12 mouse cellular contexts compared by ENCODE assay signal in the genomic region with DNA sequence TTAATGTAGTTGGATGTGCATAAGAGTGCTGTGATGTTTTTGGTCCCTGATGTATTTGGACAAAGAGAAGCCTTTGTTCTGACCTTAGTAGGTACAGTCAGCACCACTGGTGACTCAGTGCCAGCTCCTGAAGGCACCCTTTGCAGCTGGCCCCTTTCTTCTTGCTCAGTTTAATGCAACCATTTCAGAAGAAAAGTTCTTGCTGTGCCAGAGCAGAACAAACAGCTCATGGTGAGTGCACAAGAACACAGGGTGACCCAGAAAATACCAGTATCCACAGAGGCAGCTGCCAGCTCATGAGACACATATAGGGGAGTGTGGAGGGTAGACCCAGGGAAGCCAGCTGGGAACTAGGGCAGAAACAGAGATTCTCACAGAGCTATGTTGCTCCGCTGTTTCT. TPM values are rescaled to one million over a fixed set of nuclear protein-coding genes. Genes with fewer than 3 reads are reported as not detected.
DNase-seq lines count a peak whose midpoint lies in the region; ATAC-seq and TF ChIP-seq lines count a peak whose summit lies in the region.
"Had no signal": no experiment of that assay in that cellular context is flagged by ENCODE, and none has a peak within 500 bp of the region (broad histone marks: within the 10 kb centered on the region; RNA-seq: fewer than 3 reads in every experiment).

No protein-coding gene starts in this region.

- H3K27ac ChIP-seq in hindbrain, postnatal 0 days: 0 out of 2 replicates have a peak overlapping the region, but pooled peaks have one; percentile 48
- no peak overlapping the region for H3K27ac ChIP-seq in midbrain, postnatal 0 days (ENCODE audit: low read depth, low read length)
- H3K27ac ChIP-seq: gastrocnemius, adult 2 months; limb, embryonic 15.5 days had no signal

- ATAC-seq in cerebellum, adult (ENCODE audit: insufficient number of reproducible peaks, low FRiP score, low TSS enrichment): peak; percentile 64; the same call in 1 of the 2 replicates
- peak; percentile 94 for ATAC-seq in hindbrain, postnatal 0 days
- ATAC-seq in midbrain, postnatal 0 days (ENCODE audit: low FRiP score): 0 out of 2 replicates have a peak, but pooled peaks have one; percentile 12
- no peak for ATAC-seq in monocyte, adult 5-6 weeks (replicated peaks; ENCODE audit: insufficient number of reproducible peaks, low FRiP score, low TSS enrichment, poor library complexity, severe bottlenecking)

- H3K36me3 ChIP-seq in hindbrain, postnatal 0 days (ENCODE audit: insufficient read depth, low read length): no peaks in the 10 kb centered on the region; the same call in 1 of the 2 replicates
- H3K36me3 ChIP-seq in midbrain, postnatal 0 days (ENCODE audit: insufficient read depth, low read length): 0 out of 2 replicates have a peak, but pooled peaks cover 2% of the 10 kb centered on the region
- H3K36me3 ChIP-seq: limb, embryonic 15.5 days had no signal

- TF ChIP-seq CTCF in hindbrain, postnatal 0 days (IDR thresholded peaks at IDR 0.05; ENCODE audit: low read depth): no peak
- no peak for TF ChIP-seq CTCF in midbrain, postnatal 0 days (IDR thresholded peaks at IDR 0.05)

- H3K9me3 ChIP-seq in hindbrain, postnatal 0 days (ENCODE audit: low read length): no peaks in the 10 kb centered on the region
- no peaks in the 10 kb centered on the region for H3K9me3 ChIP-seq in midbrain, postnatal 0 days (ENCODE audit: low read length)
- H3K9me3 ChIP-seq: limb, embryonic 15.5 days; megakaryocyte, embryonic 14.5 days had no signal

- no peak overlapping the region for H3K4me2 ChIP-seq in hindbrain, postnatal 0 days (ENCODE audit: low read depth, low read length)
- no peak overlapping the region for H3K4me2 ChIP-seq in midbrain, postnatal 0 days (ENCODE audit: low read depth, low read length, poor library complexity, severe bottlenecking)
- H3K4me2 ChIP-seq: limb, embryonic 15.5 days had no signal

- 0 out of 2 replicates have a peak, but pooled peaks cover 6% of the 10 kb centered on the region for H3K4me1 ChIP-seq in hindbrain, postnatal 0 days (ENCODE audit: insufficient read depth, low read length)
- no peaks in the 10 kb centered on the region for H3K4me1 ChIP-seq in midbrain, postnatal 0 days (ENCODE audit: insufficient read depth, low read length)
- H3K4me1 ChIP-seq: limb, embryonic 15.5 days; megakaryocyte, embryonic 14.5 days had no signal

- no peak for DNase-seq in cerebellum, adult 8-10 months
- DNase-seq in cerebellum, postnatal 10 days: peak; percentile 8 to 19
- peak; percentile 52 for DNase-seq in hindbrain, postnatal 0 days (ENCODE audit: low spot score)
- peak; percentile 51 for DNase-seq in midbrain, postnatal 0 days (ENCODE audit: low spot score)
- no peak for DNase-seq in gastrocnemius, adult 18-20 months (ENCODE audit: low spot score)
- DNase-seq in yolk sac, embryonic 10.5 days (ENCODE audit: low spot score): no peak
- DNase-seq: gastrocnemius, adult 2 months had no signal

- H3K27me3 ChIP-seq in hindbrain, postnatal 0 days (ENCODE audit: insufficient read depth, low read length): no peaks in the 10 kb centered on the region
- H3K27me3 ChIP-seq in midbrain, postnatal 0 days (ENCODE audit: insufficient read depth, low read length): no peaks in the 10 kb centered on the region
- H3K27me3 ChIP-seq: limb, embryonic 15.5 days; megakaryocyte, embryonic 14.5 days had no signal

- 48% methylated on average over 1 of the region's 1 CpGs for WGBS in hindbrain, postnatal 0 days
- WGBS in midbrain, postnatal 0 days: 83% methylated on average over 1 of the region's 1 CpGs

- H3K9ac ChIP-seq in hindbrain, postnatal 0 days (replicated peaks; ENCODE audit: low read length): no peak overlapping the region
- H3K9ac ChIP-seq in midbrain, postnatal 0 days (replicated peaks; ENCODE audit: low read length, poor library complexity, severe bottlenecking): no peak overlapping the region
- H3K9ac ChIP-seq: limb, embryonic 15.5 days had no signal

- no peak overlapping the region for H3K4me3 ChIP-seq in hindbrain, postnatal 0 days (ENCODE audit: low read length)
- no peak overlapping the region for H3K4me3 ChIP-seq in midbrain, postnatal 0 days (ENCODE audit: low read depth, low read length)
- H3K4me3 ChIP-seq: gastrocnemius, adult 2 months; limb, embryonic 15.5 days; megakaryocyte, embryonic 14.5 days had no signal

RNA-seq across cellular contexts. Expression of gene Cyp2j13, which starts 48.9 kb away (rescaled TPM):
- total RNA-seq in hindbrain, postnatal 0 days (2014; rRNA removed): 0.68 and 0.79 TPM in 2 replicates
- polyA plus RNA-seq in hindbrain, postnatal 0 days (2015; fragmentation: Nextera tagmentation; extraction: Ambion mirVana): 0.14 TPM in 1 of 2 replicates, not detected in the other
- total RNA-seq in midbrain, postnatal 0 days (2014; rRNA removed): not detected in 2 replicates
- polyA plus RNA-seq in midbrain, postnatal 0 days (2015; fragmentation: Nextera tagmentation; extraction: Ambion mirVana): not detected in 2 replicates
- not detected for total RNA-seq in gastrocnemius, adult 18-20 months (2021)
- total RNA-seq in monocyte, adult 5-6 weeks (2017): not detected in 3 replicates
- total RNA-seq: gastrocnemius, adult 2 months had no signal
- polyA plus RNA-seq: limb, embryonic 15.5 days; spleen, adult 2 months had no signal

Comparison
In these comparisons a context has a peak if more than half of its experiments do, and no peak if none do; other contexts are left out.
1. DNase-seq: peak in cerebellum, postnatal 10 days (2 of 2), hindbrain, postnatal 0 days (single experiment) and midbrain, postnatal 0 days (single experiment); none in cerebellum, adult 8-10 months (single experiment), gastrocnemius, adult 18-20 months (single experiment) and yolk sac, embryonic 10.5 days (single experiment).